Mouse (Mus musculus): Measurements from ENCODE around the gene Polr2g. TPM values are rescaled to one million over a fixed set of nuclear protein-coding genes. Genes with fewer than 3 reads are reported as not detected.

The Polr2g gene
- polyA plus RNA-seq, 1 experiment from 2014 or later: 199 TPM

DNA sequence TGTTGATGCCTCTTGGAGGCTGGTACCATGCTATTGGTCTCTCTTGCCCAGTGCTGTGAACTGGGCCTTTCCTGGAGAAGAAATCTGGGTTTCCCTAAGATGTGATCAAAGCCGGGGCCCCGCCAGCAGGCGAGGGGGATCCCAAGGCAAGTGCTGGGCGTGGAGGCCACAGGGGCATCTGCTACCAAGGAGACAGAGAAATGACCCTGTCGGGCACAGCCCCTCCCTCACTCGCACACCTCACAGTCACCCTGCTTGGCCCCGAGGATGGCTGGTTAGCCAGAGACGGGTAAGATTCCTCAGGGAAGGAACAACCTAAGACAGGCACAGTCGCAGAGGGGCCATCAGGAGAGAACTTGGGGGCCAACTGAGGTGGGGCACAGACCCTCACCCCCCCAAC lies 32.8 kb downstream of the Polr2g start:
- ATAC-seq (replicated peaks; ENCODE audit: insufficient number of reproducible peaks, low FRiP score, low TSS enrichment, low read depth) (no peak; the same call in 1 of the 2 replicates), DNase-seq (ENCODE audit: low spot score) (no peak)
- Histone ChIP-seq H3K36me3 (replicated peaks; ENCODE audit: control insufficient read depth, insufficient read depth, low read depth, low read length) (peaks cover 31% of the 10 kb centered on the region), H3K4me2 (ENCODE audit: low read depth, low read length) (no peak overlapping the region), H3K9me3 (replicated peaks; ENCODE audit: control insufficient read depth, low read length) (no peaks in the 10 kb centered on the region), H3K27me3 (ENCODE audit: control insufficient read depth, insufficient read depth, low read length) (no peaks in the 10 kb centered on the region), H3K9ac (replicated peaks; ENCODE audit: low read length) (no peak overlapping the region), H3K4me3 (ENCODE audit: low read depth, low read length) (no peak overlapping the region), H3K4me1 (ENCODE audit: control insufficient read depth, insufficient read depth, low read length) (no peaks in the 10 kb centered on the region), H3K27ac (replicated peaks; ENCODE audit: low read depth, low read length) (no peak overlapping the region)
- 96% methylated on average over 9 of the region's 9 CpGs for WGBS

DNA sequence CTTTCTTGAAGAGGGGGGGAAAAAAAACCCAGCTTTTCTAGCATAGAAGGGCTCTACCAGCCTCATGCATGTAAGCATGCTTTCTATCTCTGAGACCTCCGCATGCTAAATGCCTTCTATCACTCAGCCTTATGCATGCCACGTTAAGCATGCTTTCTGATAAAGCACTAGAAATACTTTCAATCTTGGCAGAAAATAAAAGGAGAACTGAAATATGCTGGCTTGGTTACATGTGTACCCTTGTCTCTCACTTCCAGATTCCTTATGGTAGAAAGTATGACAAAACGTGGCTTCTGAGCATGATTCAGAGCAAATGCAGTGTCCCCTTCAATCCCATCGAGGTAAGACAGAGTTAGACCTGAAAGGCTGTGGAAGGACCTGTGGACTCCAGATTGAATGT lies 35.1 kb downstream of the Polr2g start:
- 95% methylated on average over 4 of the region's 4 CpGs for WGBS
- no peak for DNase-seq (ENCODE audit: low spot score)
- Histone ChIP-seq H3K4me1 (ENCODE audit: control insufficient read depth, insufficient read depth, low read length) (no peaks in the 10 kb centered on the region), H3K9me3 (replicated peaks; ENCODE audit: control insufficient read depth, low read length) (no peaks in the 10 kb centered on the region), H3K9ac (replicated peaks; ENCODE audit: low read length) (no peak overlapping the region), H3K4me3 (ENCODE audit: low read depth, low read length) (no peak overlapping the region), H3K4me2 (ENCODE audit: low read depth, low read length) (no peak overlapping the region), H3K27ac (replicated peaks; ENCODE audit: low read depth, low read length) (no peak overlapping the region), H3K36me3 (replicated peaks; ENCODE audit: control insufficient read depth, insufficient read depth, low read depth, low read length) (peaks cover 27% of the 10 kb centered on the region), H3K27me3 (ENCODE audit: control insufficient read depth, insufficient read depth, low read length) (no peaks in the 10 kb centered on the region)
- ATAC-seq (replicated peaks; ENCODE audit: insufficient number of reproducible peaks, low FRiP score, low TSS enrichment, low read depth): no peak

DNA sequence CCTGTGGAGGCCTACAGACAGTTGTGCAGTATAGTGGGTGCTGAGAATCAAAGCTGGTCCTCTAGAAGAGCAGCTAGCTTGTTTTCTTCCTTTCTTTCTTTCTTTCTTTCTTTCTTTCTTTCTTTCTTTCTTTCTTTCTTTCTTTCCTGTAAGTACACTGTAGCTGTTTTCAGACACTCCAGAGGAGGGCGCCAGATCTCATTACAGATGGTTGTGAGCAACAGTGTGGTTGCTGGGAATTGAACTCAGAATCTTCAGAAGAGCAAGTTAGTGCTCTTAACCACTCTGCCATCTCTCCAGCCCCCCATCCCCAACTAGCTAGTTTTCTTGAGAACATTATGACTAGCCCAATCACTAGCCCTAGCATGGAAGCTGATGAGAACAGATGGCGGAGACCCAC lies 37.6 kb downstream of the Polr2g start:
- no peaks in the 10 kb centered on the region for H3K9me3 ChIP-seq (replicated peaks; ENCODE audit: control insufficient read depth, low read length)
- no peaks in the 10 kb centered on the region for H3K27me3 ChIP-seq (ENCODE audit: control insufficient read depth, insufficient read depth, low read length)
- ATAC-seq (replicated peaks; ENCODE audit: insufficient number of reproducible peaks, low FRiP score, low TSS enrichment, low read depth) (no peak), DNase-seq (ENCODE audit: low spot score) (no peak)
- H3K4me2 ChIP-seq (ENCODE audit: low read depth, low read length): no peak overlapping the region
- peaks cover 17% of the 10 kb centered on the region for H3K36me3 ChIP-seq (replicated peaks; ENCODE audit: control insufficient read depth, insufficient read depth, low read depth, low read length)
- H3K4me1 ChIP-seq (ENCODE audit: control insufficient read depth, insufficient read depth, low read length): no peaks in the 10 kb centered on the region
- H3K9ac ChIP-seq (replicated peaks; ENCODE audit: low read length): no peak overlapping the region
- no peak overlapping the region for H3K4me3 ChIP-seq (ENCODE audit: low read depth, low read length)
- 85% methylated on average over 2 of the region's 2 CpGs for WGBS
- H3K27ac ChIP-seq (replicated peaks; ENCODE audit: low read depth, low read length): no peak overlapping the region

DNA sequence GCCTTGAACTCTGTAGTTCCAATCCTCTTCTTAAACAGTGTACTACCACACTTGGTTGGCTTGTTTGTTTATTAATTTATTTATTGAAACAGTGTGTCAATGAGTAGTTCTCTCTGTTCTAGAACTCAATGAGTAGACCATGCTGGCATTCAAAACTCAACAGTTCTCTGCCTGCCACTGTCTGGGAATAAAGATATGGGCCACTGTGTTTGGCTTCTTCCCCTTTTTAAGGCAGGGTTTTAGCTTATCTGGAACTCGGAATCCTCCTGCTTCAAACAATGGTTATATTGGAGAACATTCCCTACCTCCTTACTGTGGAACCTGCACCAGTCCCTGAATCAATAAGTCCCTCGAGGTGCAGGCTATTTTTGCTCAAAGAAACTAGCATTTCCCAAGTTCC lies 39.5 kb downstream of the Polr2g start:
- peaks cover 11% of the 10 kb centered on the region for H3K36me3 ChIP-seq (replicated peaks; ENCODE audit: control insufficient read depth, insufficient read depth, low read depth, low read length)

DNA sequence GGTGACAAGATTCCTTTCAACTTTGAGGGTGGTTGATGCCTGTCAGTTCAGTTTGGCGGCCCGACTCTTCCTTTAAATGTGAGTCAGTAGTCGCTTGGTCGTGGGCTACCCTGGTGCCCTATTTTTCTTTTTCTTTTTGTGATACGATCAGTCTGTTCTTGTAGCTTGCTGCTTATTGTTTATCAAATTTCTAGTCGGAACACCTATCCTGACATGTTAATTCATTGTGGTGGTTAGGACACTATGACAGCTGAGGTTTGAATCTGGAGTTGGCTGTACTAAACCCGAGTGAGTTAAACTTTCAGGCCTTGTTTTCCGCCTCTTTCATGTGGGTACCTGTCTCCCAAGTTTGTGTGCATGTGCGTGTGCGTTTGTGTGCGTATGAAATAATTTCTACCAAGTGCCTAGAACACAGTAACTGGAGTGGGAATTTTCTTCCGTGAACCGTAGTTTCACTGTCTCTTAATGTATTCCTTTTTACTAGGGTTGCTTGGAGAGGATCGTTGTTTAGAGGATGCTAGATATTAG lies 40.8 kb downstream of the Polr2g start:
- Histone ChIP-seq H3K27me3 (ENCODE audit: control insufficient read depth, insufficient read depth, low read length) (no peaks in the 10 kb centered on the region), H3K4me2 (ENCODE audit: low read depth, low read length) (peak overlapping the region; percentile 71), H3K9ac (replicated peaks; ENCODE audit: low read length) (peak overlapping the region; percentile 95), H3K27ac (replicated peaks; ENCODE audit: low read depth, low read length) (peak overlapping the region; percentile 85), H3K4me3 (ENCODE audit: low read depth, low read length) (peak overlapping the region; percentile 96), H3K36me3 (replicated peaks; ENCODE audit: control insufficient read depth, insufficient read depth, low read depth, low read length) (peaks cover 7% of the 10 kb centered on the region), H3K4me1 (ENCODE audit: control insufficient read depth, insufficient read depth, low read length) (no peaks in the 10 kb centered on the region), H3K9me3 (replicated peaks; ENCODE audit: control insufficient read depth, low read length) (no peaks in the 10 kb centered on the region)
- ATAC-seq (replicated peaks; ENCODE audit: insufficient number of reproducible peaks, low FRiP score, low TSS enrichment, low read depth) (no peak), DNase-seq (ENCODE audit: low spot score) (no peak)
- WGBS: 7% methylated on average over 14 of the region's 14 CpGs

More for the DNA sequence above, 39.5 kb downstream of the Polr2g start:
- H3K9ac ChIP-seq (replicated peaks; ENCODE audit: low read length): no peak overlapping the region
- H3K4me2 ChIP-seq (ENCODE audit: low read depth, low read length): no peak overlapping the region; the same call in 1 of the 2 replicates
- no peak overlapping the region for H3K27ac ChIP-seq (replicated peaks; ENCODE audit: low read depth, low read length)
- WGBS: 83% methylated on average over 2 of the region's 2 CpGs
- no peak overlapping the region for H3K4me3 ChIP-seq (ENCODE audit: low read depth, low read length)
- no peaks in the 10 kb centered on the region for H3K9me3 ChIP-seq (replicated peaks; ENCODE audit: control insufficient read depth, low read length)
- no peak for DNase-seq (ENCODE audit: low spot score)
- no peaks in the 10 kb centered on the region for H3K4me1 ChIP-seq (ENCODE audit: control insufficient read depth, insufficient read depth, low read length)
- no peaks in the 10 kb centered on the region for H3K27me3 ChIP-seq (ENCODE audit: control insufficient read depth, insufficient read depth, low read length)
- ATAC-seq (replicated peaks; ENCODE audit: insufficient number of reproducible peaks, low FRiP score, low TSS enrichment, low read depth): no peak

DNA sequence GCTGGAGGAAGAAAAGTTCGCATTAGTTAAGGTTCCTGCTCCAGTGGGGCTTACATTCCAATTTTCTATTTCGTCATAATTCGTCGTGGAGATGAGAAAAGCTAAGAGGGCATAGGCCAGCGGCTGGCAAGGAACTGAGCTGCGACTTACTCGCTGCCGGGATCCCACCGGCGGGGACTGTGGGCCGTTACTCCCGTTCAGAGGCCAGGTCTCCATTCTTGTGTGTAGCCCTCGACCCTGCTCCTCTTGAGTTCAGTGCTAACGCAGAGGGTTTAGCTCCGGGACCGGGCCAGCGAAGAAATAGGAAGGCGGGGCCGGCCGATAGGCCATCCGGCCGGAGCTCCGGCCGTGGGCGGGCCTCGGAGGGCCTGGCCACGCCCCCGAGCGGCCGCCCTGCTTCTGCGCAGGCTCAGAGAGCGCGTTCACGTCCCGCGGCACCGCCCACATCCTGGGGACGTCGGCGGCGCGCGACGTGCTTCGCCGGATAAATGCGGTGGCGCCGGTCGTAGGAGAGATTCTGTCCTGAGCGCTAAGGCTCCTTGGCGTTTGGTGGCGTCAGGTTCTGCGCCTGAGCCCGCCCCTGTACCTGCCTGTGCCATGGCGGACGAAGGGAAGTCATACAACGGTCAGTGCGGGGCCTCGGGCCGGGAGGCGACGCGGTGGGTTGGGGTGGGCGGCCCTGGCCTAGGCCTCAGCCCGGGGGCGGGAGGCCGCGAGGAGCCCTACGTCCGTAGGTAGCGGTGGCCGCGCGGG lies 41.6 kb downstream of the Polr2g start, which contains the start of gene Nxf1:
Gene Nxf1 (plus strand): TSS at position 439 of the 753 bp plus-strand sequence.
- peak within 1 kb of the TSS; percentile 71 for H3K4me2 ChIP-seq (ENCODE audit: low read depth, low read length)
- H3K36me3 ChIP-seq (replicated peaks; ENCODE audit: control insufficient read depth, insufficient read depth, low read depth, low read length): peaks cover 7% of the 10 kb centered on the region
- H3K27me3 ChIP-seq (ENCODE audit: control insufficient read depth, insufficient read depth, low read length): no peaks in the 10 kb centered on the region
- H3K9ac ChIP-seq (replicated peaks; ENCODE audit: low read length): peak within 1 kb of the TSS; percentile 95
- DNase-seq (ENCODE audit: low spot score) (peak; percentile 97), ATAC-seq (replicated peaks; ENCODE audit: insufficient number of reproducible peaks, low FRiP score, low TSS enrichment, low read depth) (peak; percentile 90)
- peak within 1 kb of the TSS; percentile 85 for H3K27ac ChIP-seq (replicated peaks; ENCODE audit: low read depth, low read length)
- H3K4me1 ChIP-seq (ENCODE audit: control insufficient read depth, insufficient read depth, low read length): no peaks in the 10 kb centered on the region
- no peaks in the 10 kb centered on the region for H3K9me3 ChIP-seq (replicated peaks; ENCODE audit: control insufficient read depth, low read length)
- under 1% methylated on average over 75 of the region's 75 CpGs for WGBS
- peak within 1 kb of the TSS; percentile 96 for H3K4me3 ChIP-seq (ENCODE audit: low read depth, low read length)

DNA sequence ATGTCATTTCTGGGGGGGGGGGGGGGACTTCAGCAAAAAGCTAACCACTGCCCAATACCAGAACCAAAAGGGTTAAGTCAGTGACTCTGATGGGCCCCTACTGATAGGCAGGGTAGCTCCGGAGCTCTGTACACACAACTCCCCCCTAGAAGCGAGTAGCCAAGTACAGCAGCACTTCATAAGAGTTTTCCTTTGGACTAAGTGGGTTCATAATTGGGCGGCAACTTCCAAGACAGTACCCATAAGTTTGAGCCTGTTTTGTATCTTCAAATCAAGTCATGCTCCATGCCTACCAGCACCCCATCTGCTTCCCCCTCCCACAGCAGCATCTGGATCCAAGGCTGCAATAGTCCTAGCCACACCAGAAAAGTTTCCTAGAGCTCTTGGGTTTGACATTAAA lies 42.7 kb downstream of the Polr2g start:
- Histone ChIP-seq H3K9ac (replicated peaks; ENCODE audit: low read length) (no peak overlapping the region), H3K27ac (replicated peaks; ENCODE audit: low read depth, low read length) (no peak overlapping the region), H3K4me3 (ENCODE audit: low read depth, low read length) (no peak overlapping the region), H3K4me2 (ENCODE audit: low read depth, low read length) (no peak overlapping the region), H3K36me3 (replicated peaks; ENCODE audit: control insufficient read depth, insufficient read depth, low read depth, low read length) (peaks cover 12% of the 10 kb centered on the region), H3K27me3 (ENCODE audit: control insufficient read depth, insufficient read depth, low read length) (no peaks in the 10 kb centered on the region), H3K9me3 (replicated peaks; ENCODE audit: control insufficient read depth, low read length) (no peaks in the 10 kb centered on the region), H3K4me1 (ENCODE audit: control insufficient read depth, insufficient read depth, low read length) (no peaks in the 10 kb centered on the region)
- 81% methylated on average over 3 of the region's 3 CpGs for WGBS
- ATAC-seq (replicated peaks; ENCODE audit: insufficient number of reproducible peaks, low FRiP score, low TSS enrichment, low read depth) (no peak), DNase-seq (ENCODE audit: low spot score) (no peak)

DNA sequence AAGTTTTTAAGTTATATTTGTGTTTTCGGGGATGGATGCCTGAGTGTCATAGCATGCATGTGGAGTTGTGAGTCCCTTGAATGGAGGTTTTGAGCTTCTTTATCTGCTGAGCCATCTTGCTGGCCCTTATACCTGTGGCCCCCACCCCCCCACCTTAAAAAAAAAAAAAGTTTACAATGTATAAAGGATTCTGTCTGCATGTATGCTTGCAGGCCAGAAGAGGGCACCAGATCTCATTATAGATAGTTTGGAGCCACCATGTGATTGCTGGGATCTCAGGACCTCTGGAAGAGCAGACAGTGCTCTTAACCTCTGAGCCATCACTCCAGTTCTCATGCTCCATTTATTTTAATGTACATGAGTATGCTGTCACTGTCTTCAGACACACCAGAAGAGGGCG lies 51.0 kb downstream of the Polr2g start:
- Histone ChIP-seq H3K9me3 (replicated peaks; ENCODE audit: control insufficient read depth, low read length) (no peaks in the 10 kb centered on the region), H3K4me1 (ENCODE audit: control insufficient read depth, insufficient read depth, low read length) (no peaks in the 10 kb centered on the region), H3K9ac (replicated peaks; ENCODE audit: low read length) (no peak overlapping the region), H3K4me3 (ENCODE audit: low read depth, low read length) (no peak overlapping the region), H3K36me3 (replicated peaks; ENCODE audit: control insufficient read depth, insufficient read depth, low read depth, low read length) (peaks cover 8% of the 10 kb centered on the region), H3K27ac (replicated peaks; ENCODE audit: low read depth, low read length) (no peak overlapping the region), H3K4me2 (ENCODE audit: low read depth, low read length) (no peak overlapping the region), H3K27me3 (ENCODE audit: control insufficient read depth, insufficient read depth, low read length) (no peaks in the 10 kb centered on the region)
- 76% methylated on average over 2 of the region's 2 CpGs for WGBS
- DNase-seq (ENCODE audit: low spot score) (peak; percentile 4), ATAC-seq (replicated peaks; ENCODE audit: insufficient number of reproducible peaks, low FRiP score, low TSS enrichment, low read depth) (no peak)

All from embryonic facial prominence, embryonic 11.5 days (tissue).